Mouse (Mus musculus): ENCODE data around the gene Mmgt2.

Gene Mmgt2

GRCm38 (mm10) chr11:62621586-62622283 is 26.7 kb upstream of the Mmgt2 start:
- DNase-seq (ENCODE audit: low spot score) = no peak

- no peak for DNase-seq (ENCODE audit: low spot score)
Observed at GRCm38 (mm10) chr11:62622850-62623249, 25.6 kb upstream of the Mmgt2 start.

GRCm38 (mm10) chr11:62624341-62625291 is 23.8 kb upstream of the Mmgt2 start:
- peak; percentile 34 for DNase-seq (ENCODE audit: low spot score)

- DNase-seq (ENCODE audit: low spot score) = peak; percentile 46
Observed at GRCm38 (mm10) chr11:62629352-62630224, 18.9 kb upstream of the Mmgt2 start.

GRCm38 (mm10) chr11:62630225-62630821 is 18.1 kb upstream of the Mmgt2 start:
- no peak for DNase-seq (ENCODE audit: low spot score)

GRCm38 (mm10) chr11:62631138-62631537 is 17.3 kb upstream of the Mmgt2 start:
- no peak for DNase-seq (ENCODE audit: low spot score)

- no peak for DNase-seq (ENCODE audit: low spot score)
Observed at GRCm38 (mm10) chr11:62635406-62635805, 13.1 kb upstream of the Mmgt2 start.

- no peak for DNase-seq (ENCODE audit: low spot score)
Observed at GRCm38 (mm10) chr11:62636105-62636839, 12.2 kb upstream of the Mmgt2 start.

GRCm38 (mm10) chr11:62636840-62637221 is 11.6 kb upstream of the Mmgt2 start:
- no peak for DNase-seq (ENCODE audit: low spot score)

GRCm38 (mm10) chr11:62637401-62637800 is 11.1 kb upstream of the Mmgt2 start:
- DNase-seq (ENCODE audit: low spot score) = no peak

GRCm38 (mm10) chr11:62637806-62638205 is 10.7 kb upstream of the Mmgt2 start:
- no peak for DNase-seq (ENCODE audit: low spot score)

- DNase-seq (ENCODE audit: low spot score) = no peak
Observed at GRCm38 (mm10) chr11:62638402-62638801, 10.1 kb upstream of the Mmgt2 start.

- no peak for DNase-seq (ENCODE audit: low spot score)
Observed at GRCm38 (mm10) chr11:62640378-62640777, 8.1 kb upstream of the Mmgt2 start.

- DNase-seq (ENCODE audit: low spot score) = no peak
Observed at GRCm38 (mm10) chr11:62642023-62642844, 6.2 kb upstream of the Mmgt2 start.

GRCm38 (mm10) chr11:62643011-62643631 is 5.3 kb upstream of the Mmgt2 start:
- peak; percentile 23 for DNase-seq (ENCODE audit: low spot score)

- DNase-seq (ENCODE audit: low spot score) = no peak
Observed at GRCm38 (mm10) chr11:62643681-62644363, 4.6 kb upstream of the Mmgt2 start.

- no peak for DNase-seq (ENCODE audit: low spot score)
Observed at GRCm38 (mm10) chr11:62644602-62645336, 3.7 kb upstream of the Mmgt2 start.

- no peak for DNase-seq (ENCODE audit: low spot score)
Observed at GRCm38 (mm10) chr11:62645337-62645675, 3.2 kb upstream of the Mmgt2 start.

All from MN1 (cell line).